Mouse (Mus musculus) MEL (cell line): ENCODE data around the gene Kctd5.

Experiments
- CHD2 ChIP-seq: IDR thresholded peaks from 2 replicates; pipeline ENCODE4 v1.6.1; 2011; ENCODE audit warnings: low read length, improper control_type of control experiment
- CTCF ChIP-seq, 3 experiments: IDR thresholded peaks in 2 of 3; conservative IDR thresholded peaks in 1 of 3; 2 replicates each; pipeline ENCODE4 v1.5.1; 2011 to 2012; ENCODE audit warnings: low read length in 3 of 3, low read depth in 2 of 3, mild to moderate bottlenecking in 2 of 3, improper control_type of control experiment in 1 of 3, inconsistent platforms in 1 of 3, mixed read lengths in 1 of 3, moderate library complexity in 1 of 3; ENCODE audit not compliant: control insufficient read depth in 1 of 3, insufficient read depth in 1 of 3, poor library complexity in 1 of 3, severe bottlenecking in 1 of 3
- MAX ChIP-seq: IDR thresholded peaks from 2 replicates; pipeline ENCODE4 v1.6.1; 2011; ENCODE audit warnings: low read length, improper control_type of control experiment
- MAZ ChIP-seq: IDR thresholded peaks from 2 replicates; pipeline ENCODE4 v1.6.1; 2012; ENCODE audit warnings: low read depth, mild to moderate bottlenecking, inconsistent platforms, low read length, improper control_type of control experiment
- MEF2A ChIP-seq: IDR thresholded peaks from 2 replicates; pipeline ENCODE4 v1.6.1; 2014; ENCODE audit warnings: low read depth, mild to moderate bottlenecking, inconsistent platforms, low read length, improper control_type of control experiment; ENCODE audit not compliant: poor library complexity, insufficient replicate concordance, severe bottlenecking; ENCODE audit errors: extremely low read depth
- NRF1 ChIP-seq: IDR thresholded peaks from 2 replicates; pipeline ENCODE4 v1.6.1; 2014; ENCODE audit warnings: low read depth, mild to moderate bottlenecking, inconsistent platforms, low read length, improper control_type of control experiment, moderate library complexity; ENCODE audit not compliant: poor library complexity, insufficient read depth, severe bottlenecking
- POLR2A ChIP-seq, 2 experiments: IDR thresholded peaks; 2 replicates each; pipeline ENCODE4 v1.6.1; 2011 to 2012; ENCODE audit warnings: low read length in 2 of 2, mild to moderate bottlenecking in 2 of 2, control low read depth in 1 of 2, improper control_type of control experiment in 1 of 2, low read depth in 1 of 2, moderate library complexity in 1 of 2; ENCODE audit not compliant: control insufficient read depth in 1 of 2, insufficient read depth in 1 of 2, poor library complexity in 1 of 2
- SMC3 ChIP-seq: IDR thresholded peaks from 2 replicates; pipeline ENCODE4 v1.6.1; 2011; ENCODE audit warnings: low read depth, low read length, improper control_type of control experiment
- USF1 ChIP-seq: IDR thresholded peaks from 2 replicates; pipeline ENCODE4 v1.6.1; 2014; ENCODE audit warnings: low read depth, mild to moderate bottlenecking, inconsistent platforms, low read length, improper control_type of control experiment, moderate library complexity

- no peak for TF ChIP-seq CTCF (IDR thresholded peaks at IDR 0.05 in 2 of 3, conservative IDR thresholded peaks at IDR 0.05 in 1 of 3; ENCODE audit: control insufficient read depth in 1 of 3, insufficient read depth in 1 of 3, low read depth in 2 of 3, low read length in 3 of 3, poor library complexity in 1 of 3, severe bottlenecking in 1 of 3)
- TF ChIP-seq CHD2, result no peak
- TF ChIP-seq POLR2A (IDR thresholded peaks at IDR 0.05; ENCODE audit: control insufficient read depth in 1 of 2, insufficient read depth in 1 of 2, low read depth in 1 of 2, low read length in 2 of 2, poor library complexity in 1 of 2), result no peak
- no peak for TF ChIP-seq USF1
- TF ChIP-seq SMC3, result no peak
- no peak for TF ChIP-seq MAX
- no peak for TF ChIP-seq MAZ
- no peak for TF ChIP-seq MEF2A
- TF ChIP-seq NRF1, result no peak
Measured at GRCm38 (mm10) chr17:24009617-24010016, 63.7 kb downstream of the Kctd5 start.
